Mouse (Mus musculus): ENCODE data around the gene Aldh3b3.
"Not testable (repeated sequence)": the region's sequence is repeated elsewhere in the genome, so short reads cannot be mapped to it uniquely, and the experiment has no call there.

Aldh3b3 gene

GRCm38 (mm10) chr19:3974608-3975007 is 16.2 kb downstream of the Aldh3b3 start:
- DNase-seq (ENCODE audit: low read depth) = not testable (repeated sequence)

DNA sequence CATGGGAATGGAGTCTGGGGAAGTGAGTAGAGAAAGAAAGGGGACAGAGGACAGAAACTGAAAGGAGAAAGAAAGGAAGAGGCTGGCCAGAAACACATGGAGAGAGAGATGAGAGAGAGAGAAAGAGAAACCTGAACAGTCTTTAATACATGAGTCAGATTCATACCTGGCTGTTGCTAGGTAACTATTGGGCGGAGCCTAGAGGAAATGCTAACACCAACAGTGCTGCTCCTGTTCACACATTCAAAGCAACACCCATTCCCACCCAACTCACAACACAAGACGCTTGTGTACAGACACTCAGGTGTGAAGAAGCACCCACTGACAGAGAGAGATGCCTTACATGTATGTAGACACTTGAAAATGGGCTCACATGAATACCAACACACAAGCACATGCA is 17.4 kb downstream of the Aldh3b3 start:
- no peak for DNase-seq (ENCODE audit: low read depth)

DNA sequence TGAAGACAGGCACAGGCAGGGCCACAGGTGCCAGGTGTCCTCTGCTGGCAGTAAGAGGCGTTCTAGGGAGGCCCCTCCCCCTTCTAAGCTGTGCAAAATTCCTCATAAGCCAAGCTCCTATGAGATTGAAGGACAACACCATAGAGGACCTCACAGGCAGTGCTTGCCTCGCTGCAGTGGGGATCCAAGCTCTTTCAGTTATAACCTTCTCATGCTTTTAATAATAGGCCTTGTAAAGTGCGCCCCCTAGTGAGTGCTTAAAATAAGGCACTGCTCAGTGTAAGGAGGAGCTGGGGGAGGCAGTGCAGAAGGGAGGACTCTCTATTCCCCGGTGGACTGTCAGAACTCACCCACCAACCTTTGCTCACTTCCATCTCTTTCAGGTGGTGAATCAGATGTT is 21.9 kb downstream of the Aldh3b3 start:
- peak; percentile 81 for DNase-seq (ENCODE audit: low read depth)

DNA sequence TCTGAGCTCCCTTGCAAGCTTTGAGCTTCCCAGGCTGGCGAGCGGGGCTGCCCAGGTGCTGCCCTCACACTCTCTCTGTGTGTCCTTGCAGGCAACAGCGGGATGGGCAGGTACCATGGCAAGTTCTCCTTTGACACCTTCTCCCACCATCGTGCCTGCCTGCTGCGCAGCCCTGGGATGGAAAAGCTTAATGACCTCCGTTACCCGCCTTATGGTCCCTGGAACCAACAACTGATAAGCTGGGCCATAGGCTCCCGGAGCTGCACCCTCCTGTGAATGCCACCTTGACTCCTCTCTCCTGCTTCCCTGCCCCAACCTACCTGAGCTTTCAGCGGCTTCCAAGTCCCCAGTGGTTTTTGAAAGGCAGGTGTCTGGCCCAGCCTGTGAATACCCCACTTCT is 22.5 kb downstream of the Aldh3b3 start:
- no peak for DNase-seq (ENCODE audit: low read depth)

DNA sequence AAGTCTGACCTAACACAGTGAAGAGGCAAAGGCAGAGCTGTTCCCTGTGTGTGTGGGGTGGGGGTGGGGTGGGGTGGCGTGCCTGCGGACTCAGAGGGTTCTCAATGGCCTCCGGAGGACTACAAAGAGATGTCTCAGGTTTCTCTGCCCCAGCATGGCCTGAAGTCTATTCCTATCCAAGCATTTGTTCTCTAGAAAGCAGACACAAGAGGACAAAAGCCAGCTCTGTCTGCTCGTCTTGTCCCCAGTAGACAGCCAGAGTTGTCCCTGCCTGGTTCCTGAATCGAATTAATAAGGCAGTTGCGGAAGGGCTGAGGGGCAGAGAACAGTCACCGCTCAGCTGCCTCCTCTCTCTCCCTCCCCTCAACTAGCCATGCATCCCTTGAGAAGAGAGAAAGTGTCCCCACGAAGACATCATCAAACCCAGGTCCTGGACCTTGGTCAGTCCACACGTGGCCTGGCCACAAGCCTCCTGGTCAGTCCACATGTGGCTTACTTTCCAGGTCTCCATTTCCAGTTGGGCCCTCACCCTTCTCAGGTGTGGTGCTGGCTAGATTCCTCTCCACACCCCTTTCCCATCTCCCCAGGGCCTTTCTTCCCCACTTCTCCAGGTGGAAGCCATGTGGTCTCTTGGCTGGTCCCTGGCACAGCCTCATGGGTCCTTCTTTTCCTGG is 25.2 kb downstream of the Aldh3b3 start:
- DNase-seq (ENCODE audit: low read depth) = no peak

DNA sequence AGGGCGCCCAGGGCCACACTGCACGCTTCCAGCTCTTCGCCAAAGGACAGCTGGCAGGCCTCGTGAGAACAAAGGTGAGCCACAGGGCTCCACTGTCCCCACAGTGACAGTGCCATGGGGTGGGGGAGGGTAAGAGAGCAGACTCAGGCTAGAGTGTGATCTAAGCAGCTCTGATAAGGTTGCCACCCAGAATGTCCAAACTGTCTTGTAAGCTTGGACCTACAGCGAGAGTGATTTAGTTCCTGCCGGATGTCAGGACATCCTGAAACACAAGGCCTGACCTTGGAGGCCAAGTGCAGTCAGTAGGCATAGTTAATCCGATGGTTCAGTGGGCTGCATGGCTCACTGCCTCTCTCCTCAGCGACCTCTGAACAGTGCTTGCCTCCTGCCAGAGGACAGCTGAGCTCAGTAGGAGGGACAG is 26.8 kb downstream of the Aldh3b3 start:
- no peak for DNase-seq (ENCODE audit: low read depth)

- peak; percentile 34 for DNase-seq (ENCODE audit: low read depth)
Measured at GRCm38 (mm10) chr19:3986334-3986733, 27.9 kb downstream of the Aldh3b3 start, which contains the start of gene Acy3. TSS of gene Acy3 (plus strand) at chr19:3986570.

GRCm38 (mm10) chr19:3988066-3988465 is 29.6 kb downstream of the Aldh3b3 start:
- no peak for DNase-seq (ENCODE audit: low read depth)

DNA sequence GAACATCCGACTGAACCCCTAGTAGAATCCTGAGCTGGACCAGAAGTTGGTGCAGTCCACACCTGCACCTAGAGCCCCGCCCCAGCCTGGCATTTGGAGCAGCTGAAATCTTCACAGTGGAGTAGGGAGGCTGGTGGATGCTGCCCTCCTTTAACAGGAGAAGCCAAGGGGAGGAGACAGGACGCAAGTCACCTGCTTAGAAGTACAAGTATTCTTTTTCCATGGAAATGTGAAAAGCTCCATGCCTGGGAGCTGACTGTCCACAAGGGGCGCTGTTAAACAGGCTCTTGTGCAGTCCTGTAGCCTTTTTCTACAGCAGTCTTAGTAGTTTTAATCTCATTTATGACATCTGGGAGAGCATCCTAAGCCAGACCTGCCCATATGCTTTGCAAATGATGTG is 30.3 kb downstream of the Aldh3b3 start:
- DNase-seq (ENCODE audit: low read depth) = no peak

DNA sequence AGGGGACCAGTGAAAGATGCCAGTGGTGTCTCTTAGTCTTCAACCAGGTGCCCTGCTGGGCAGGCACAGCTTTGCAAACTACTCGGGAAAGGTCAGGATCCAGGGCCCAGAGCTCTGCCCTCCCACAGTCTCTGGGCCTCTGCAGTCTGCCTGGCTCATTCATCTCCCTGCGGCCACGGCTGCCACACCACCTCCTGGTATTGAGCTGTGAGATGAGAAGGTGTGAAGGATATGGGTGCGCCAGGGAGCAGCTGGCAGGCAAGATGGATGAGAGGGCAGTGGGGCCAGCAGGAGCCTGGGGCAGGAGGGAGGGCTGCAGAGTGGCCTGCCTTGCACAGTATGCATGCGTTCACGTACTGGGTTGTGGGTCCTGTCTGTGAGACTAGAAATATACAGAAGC is 32.4 kb downstream of the Aldh3b3 start:
- DNase-seq (ENCODE audit: low read depth) = no peak

GRCm38 (mm10) chr19:3991562-3991961 is 33.1 kb downstream of the Aldh3b3 start:
- DNase-seq (ENCODE audit: low read depth) = no peak

GRCm38 (mm10) chr19:3991966-3992365 is 33.5 kb downstream of the Aldh3b3 start:
- DNase-seq (ENCODE audit: low read depth) = no peak

- DNase-seq (ENCODE audit: low read depth) = no peak
Measured at GRCm38 (mm10) chr19:3992416-3992815, 34.0 kb downstream of the Aldh3b3 start, which contains the start of gene Tbx10. TSS of gene Tbx10 (plus strand) at chr19:3992752.

DNA sequence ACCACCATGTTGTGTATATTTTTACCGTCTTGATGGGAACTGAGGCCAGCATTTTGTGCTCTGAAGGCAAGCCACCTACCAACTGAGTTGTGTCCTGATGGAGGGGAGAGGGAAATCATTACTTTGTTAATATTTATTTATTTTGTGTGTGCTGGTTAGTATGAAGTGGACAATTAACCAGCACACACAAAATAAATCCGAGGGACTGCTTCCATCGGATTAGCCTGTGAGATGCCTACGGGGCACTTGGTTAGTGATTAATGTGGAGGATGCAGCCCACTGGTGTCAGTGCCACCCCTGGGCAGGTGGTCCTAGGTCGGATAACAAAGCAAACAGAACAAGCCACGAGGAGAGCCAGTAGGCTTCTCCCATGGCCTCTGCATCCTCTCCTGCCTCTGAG is 36.5 kb downstream of the Aldh3b3 start:
- no peak for DNase-seq (ENCODE audit: low read depth)

- no peak for DNase-seq (ENCODE audit: low read depth)
Measured at GRCm38 (mm10) chr19:3995505-3995904, 37.1 kb downstream of the Aldh3b3 start.

DNA sequence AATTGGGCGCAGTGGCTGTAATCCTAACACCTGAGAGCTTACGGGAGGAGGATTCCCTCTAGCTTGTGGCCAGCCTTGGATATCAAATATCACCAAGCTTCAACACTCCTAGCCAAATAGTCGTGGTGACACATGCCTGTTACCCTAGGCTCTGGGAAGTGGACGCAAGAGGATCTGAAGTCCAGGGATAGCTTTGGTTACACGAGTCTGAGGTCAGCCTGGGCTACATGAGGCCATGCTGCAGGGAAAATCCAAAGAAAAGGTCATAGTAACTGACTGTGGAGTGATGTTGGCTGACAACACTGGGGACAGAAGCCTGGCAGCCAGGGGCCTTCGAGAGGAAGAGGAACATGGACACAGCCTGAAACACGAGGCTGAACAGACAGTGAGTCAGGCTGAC is 37.7 kb downstream of the Aldh3b3 start:
- no peak for DNase-seq (ENCODE audit: low read depth)

- DNase-seq (ENCODE audit: low read depth) = no peak
Measured at GRCm38 (mm10) chr19:3996747-3997146, 38.3 kb downstream of the Aldh3b3 start.

DNA sequence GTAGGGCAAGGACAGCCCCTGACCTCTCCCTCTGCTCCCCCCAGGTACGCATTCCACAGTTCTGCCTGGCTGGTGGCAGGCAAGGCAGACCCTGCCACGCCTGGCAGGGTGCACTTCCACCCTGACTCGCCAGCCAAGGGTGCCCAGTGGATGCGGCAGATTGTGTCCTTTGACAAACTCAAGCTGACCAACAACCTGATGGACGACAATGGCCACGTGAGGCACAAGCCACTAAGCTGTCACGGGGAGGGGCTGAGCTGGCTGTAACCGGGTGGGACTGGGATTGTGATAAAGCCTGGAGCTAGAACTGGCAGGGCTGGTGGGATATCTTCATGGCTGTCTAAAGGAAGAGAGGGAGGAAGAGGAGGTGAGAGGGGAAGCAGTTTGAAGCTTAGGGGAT is 38.8 kb downstream of the Aldh3b3 start:
- DNase-seq (ENCODE audit: low read depth) = no peak

DNA sequence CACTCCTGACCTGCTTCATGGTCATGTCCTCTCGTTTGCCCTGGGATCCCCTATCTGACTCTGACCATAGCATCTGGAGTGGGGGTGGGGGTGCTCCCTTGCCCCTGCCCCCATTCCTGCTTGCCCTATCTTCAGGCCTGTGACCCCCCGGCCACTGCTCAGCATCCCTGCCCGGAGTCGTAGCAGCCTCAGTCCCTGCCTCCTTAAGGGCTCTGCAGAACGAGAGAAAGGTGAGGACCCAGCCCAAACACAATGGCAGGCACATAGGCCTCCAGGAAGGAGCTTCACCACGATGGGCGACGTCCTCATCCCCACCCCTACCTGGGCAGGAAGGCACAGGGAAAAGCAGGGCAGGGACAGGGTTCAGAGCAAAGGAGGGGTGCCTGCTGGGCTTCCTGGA is 39.9 kb downstream of the Aldh3b3 start:
- DNase-seq (ENCODE audit: low read depth) = no peak

DNA sequence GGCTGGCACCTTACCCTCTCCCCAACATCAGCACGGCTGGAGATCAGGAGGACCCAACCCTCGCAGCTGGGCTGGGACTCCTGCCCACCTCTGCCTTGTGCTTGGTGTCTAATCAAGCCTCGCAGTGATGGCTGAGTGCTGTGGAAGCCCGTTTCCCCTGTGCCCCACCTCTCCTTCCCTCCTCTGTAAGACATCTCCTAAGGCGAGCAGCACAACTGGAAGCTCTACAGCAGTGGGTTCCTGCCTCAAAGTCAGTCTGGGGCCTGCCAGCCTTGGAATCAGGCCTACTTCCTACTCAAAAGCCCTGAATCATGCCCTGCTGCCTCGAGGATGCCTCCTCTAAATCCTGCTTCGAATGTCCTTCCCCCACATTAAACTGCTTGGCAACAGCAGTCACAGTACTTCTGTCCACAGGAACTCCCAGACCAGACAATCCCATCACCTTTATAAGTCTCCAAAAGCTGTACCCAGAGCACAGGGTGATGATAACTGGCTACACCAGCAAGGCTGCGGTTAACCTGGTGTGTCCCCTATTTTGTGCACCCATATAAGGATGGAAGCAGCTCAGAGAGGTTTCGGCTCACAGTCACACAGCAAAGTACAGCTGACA is 40.8 kb downstream of the Aldh3b3 start:
- DNase-seq (ENCODE audit: low read depth) = no peak

DNA sequence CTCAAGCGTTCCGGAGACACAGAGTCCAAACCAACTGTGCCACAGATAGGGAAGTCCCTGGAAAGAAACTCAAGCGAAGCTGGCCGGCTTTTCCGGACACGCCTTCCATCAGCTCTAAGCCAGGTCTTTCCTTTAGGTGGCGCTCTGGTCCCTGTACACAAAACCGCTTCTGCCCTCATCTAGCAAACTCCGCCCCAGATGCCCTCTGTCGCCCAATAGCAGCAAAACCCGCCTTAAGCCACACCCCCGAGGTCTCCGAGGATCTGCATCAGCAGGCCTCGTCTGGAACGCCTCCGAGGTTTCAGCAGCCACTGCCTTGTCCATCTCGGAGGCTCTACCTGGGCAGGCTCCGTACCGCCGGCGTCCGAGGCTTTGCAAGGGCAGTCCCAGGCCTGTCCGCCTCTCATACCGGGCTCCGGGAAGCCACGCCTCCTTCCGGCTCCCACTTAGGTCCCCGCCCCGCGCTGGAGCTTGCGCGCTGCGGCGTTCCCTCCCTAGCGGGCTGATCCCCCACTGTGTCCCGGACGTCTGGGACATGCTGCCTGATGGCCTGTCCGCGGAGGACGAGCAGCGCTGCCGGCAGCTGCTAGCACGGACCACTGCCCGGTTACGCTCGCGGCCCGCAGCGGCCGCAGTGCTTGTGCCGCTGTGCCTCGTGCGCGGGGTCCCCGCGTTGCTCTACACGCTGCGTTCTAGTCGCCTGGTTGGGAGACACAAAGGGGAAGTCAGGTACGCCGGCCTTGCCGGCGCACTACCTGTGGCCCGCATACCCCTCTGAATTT is 41.9 kb downstream of the Aldh3b3 start, which contains the start of the genes Nudt8 and Gm49405:
TSS of gene Nudt8 (plus strand) at position 462 of the 782 bp plus-strand sequence.
TSS of gene Gm49405 (plus strand) at position 508 of the 782 bp plus-strand sequence.
- DNase-seq (ENCODE audit: low read depth) = peak; percentile 98

- DNase-seq (ENCODE audit: low read depth) = no peak
Measured at GRCm38 (mm10) chr19:4000949-4001525, 42.6 kb downstream of the Aldh3b3 start.

All from c-Kit-positive CD71-positive TER-119-negative erythroid progenitor cells, embryonic 14.5 days (primary cell).